Comparison of ENCODE assay signal across 17 mouse cellular contexts in the genomic region with DNA sequence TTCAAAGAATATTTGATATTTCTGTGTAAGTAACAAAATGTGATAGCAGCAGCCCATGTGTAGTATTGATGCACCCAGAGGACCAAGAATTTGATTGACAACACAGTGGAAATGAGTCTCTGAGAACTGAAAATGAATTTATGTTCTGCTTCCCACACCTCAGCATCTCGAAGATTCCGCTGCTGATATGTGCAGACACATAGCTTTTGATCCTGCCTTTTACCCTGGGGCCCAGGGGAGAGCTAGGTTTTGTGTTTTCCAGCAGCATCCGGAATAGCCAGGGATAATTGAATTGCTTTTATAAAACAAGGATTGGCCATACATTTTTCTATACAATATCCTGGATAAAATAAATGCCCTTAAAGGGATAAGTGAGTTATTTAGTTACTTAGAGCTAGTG. TPM values are rescaled to one million over a fixed set of nuclear protein-coding genes. Genes with fewer than 3 reads are reported as not detected.
"Had no signal": no experiment of that assay in that cellular context is flagged by ENCODE, and none has a peak within 500 bp of the region (broad histone marks: within the 10 kb centered on the region; RNA-seq: fewer than 3 reads in every experiment).

No protein-coding gene starts in this region.

- H3K4me1 ChIP-seq: neural tube, embryonic 12.5 days; stomach, embryonic 15.5 days had no signal

- H3K27me3 ChIP-seq: midbrain, embryonic 12.5 days; neural tube, embryonic 12.5 days; stomach, embryonic 15.5 days had no signal

- H3K9me3 ChIP-seq: midbrain, embryonic 12.5 days; neural tube, embryonic 12.5 days; stomach, embryonic 15.5 days had no signal

- H3K4me3 ChIP-seq: midbrain, embryonic 12.5 days; neural tube, embryonic 12.5 days; stomach, embryonic 15.5 days had no signal

- H3K9ac ChIP-seq: liver, embryonic 14.5 days; lung, embryonic 14.5 days; midbrain, embryonic 12.5 days; neural tube, embryonic 12.5 days; stomach, embryonic 15.5 days had no signal

- H3K36me3 ChIP-seq: midbrain, embryonic 12.5 days; neural tube, embryonic 12.5 days; stomach, embryonic 15.5 days had no signal

- H3K4me2 ChIP-seq: liver, embryonic 11.5 days; lung, embryonic 14.5 days; midbrain, embryonic 12.5 days; neural tube, embryonic 12.5 days; stomach, embryonic 15.5 days had no signal

- DNase-seq: lung, adult 18-20 months; lung, embryonic 14.5 days; lung, postnatal 10 days; lung, postnatal 4 days; right cerebral cortex, postnatal 14 days; thymus, adult 2 months; thymus, postnatal 25 days; thymus, postnatal 4 days had no signal

- H3K27ac ChIP-seq: liver, embryonic 14.5 days; midbrain, embryonic 12.5 days; neural tube, embryonic 12.5 days; stomach, embryonic 15.5 days; stomach, postnatal 0 days had no signal

RNA-seq across cellular contexts. Expression of a gene that starts 20.7 kb away (rescaled TPM):
- polyA plus RNA-seq: liver, embryonic 16.5 days; spleen, adult 2 months; testis, adult 2 months; thymus, adult 2 months had no signal
